Mouse (Mus musculus) limb, embryonic 12.5 days (tissue): Measurements from ENCODE around the gene Iqgap2. TPM values are rescaled to one million over a fixed set of nuclear protein-coding genes. Genes with fewer than 3 reads are reported as not detected.

Source experiments
- ATAC-seq: fragments of 200-750 bp; cut with Nextera tagmentation; 2 replicates; pipeline ENCODE4 v1.8.0; 2017; ENCODE audit warnings: low read depth, moderate TSS enrichment; ENCODE audit not compliant: insufficient number of reproducible peaks, insufficient read depth, low FRiP score, low TSS enrichment
- H3K27ac ChIP-seq: fragments of 300-500 bp; sonication (generic); 2 replicates; pipeline ENCODE4 v1.5.1; 2016; ENCODE audit warnings: mild to moderate bottlenecking, moderate library complexity
- H3K27me3 ChIP-seq: fragments of 300-500 bp; sonication (generic); 2 replicates; pipeline ENCODE4 v1.6.1; 2016; ENCODE audit warnings: mild to moderate bottlenecking, moderate library complexity
- H3K36me3 ChIP-seq: fragments of 300-500 bp; sonication (generic); 2 replicates; pipeline ENCODE4 v1.6.1; 2016; ENCODE audit warnings: mild to moderate bottlenecking, moderate library complexity
- H3K4me1 ChIP-seq: fragments of 300-500 bp; sonication (generic); replicated peaks from 2 replicates; pipeline ENCODE4 v1.6.1; 2016
- H3K4me2 ChIP-seq: fragments of 300-500 bp; sonication (generic); 2 replicates; pipeline ENCODE4 v1.6.1; 2016; ENCODE audit warnings: mild to moderate bottlenecking, moderate library complexity
- H3K4me3 ChIP-seq: fragments of 300-500 bp; sonication (generic); replicated peaks from 2 replicates; pipeline ENCODE4 v1.5.1; 2016; ENCODE audit warnings: mild to moderate bottlenecking
- H3K9ac ChIP-seq: fragments of 300-500 bp; sonication (generic); replicated peaks from 2 replicates; pipeline ENCODE4 v1.6.1; 2016; ENCODE audit warnings: mild to moderate bottlenecking, moderate library complexity
- H3K9me3 ChIP-seq: fragments of 300-500 bp; sonication (generic); 2 replicates; pipeline ENCODE4 v1.6.1; 2016; ENCODE audit warnings: mild to moderate bottlenecking, moderate library complexity
- WGBS: fragments of 180-500 bp; shearing (Covaris S2); methylation state at CpG from one replicate; pipeline ENCODE4 v1.1.7; 2016; 5-methylcytosine and 5-hydroxymethylcytosine counted together
- polyA plus RNA-seq: library from polyadenylated mRNA; unstranded; fragments of >200 nt; fragmentation: Nextera tagmentation; extraction: Ambion mirVana; gene quantifications from 2 replicates; pipeline ENCODE4 v1.2.1, GENCODE M21; 2016

Gene Iqgap2
- polyA plus RNA-seq, 1 experiment from 2014 or later, result 12.1 TPM

DNA sequence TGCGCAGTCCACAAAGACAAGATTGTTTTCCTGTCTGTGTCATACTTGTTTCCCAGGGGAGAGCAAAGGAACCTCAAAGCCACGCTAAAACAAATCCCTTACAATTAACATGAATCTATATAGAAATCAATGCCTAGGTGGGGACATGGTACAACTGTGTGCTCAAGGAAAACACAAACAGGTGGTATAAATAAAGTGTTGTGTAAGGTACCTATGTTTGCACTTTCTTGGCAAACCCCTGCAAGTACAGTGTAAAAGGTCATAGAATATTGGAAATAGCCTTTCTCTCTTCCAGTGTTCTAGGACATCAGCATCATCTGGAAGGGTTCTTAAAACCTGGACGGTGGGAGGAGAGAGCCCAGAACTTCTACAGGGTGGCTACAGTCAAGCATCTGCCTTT, 7.3 kb downstream of the Iqgap2 start:
- no peak overlapping the region for H3K4me2 ChIP-seq
- H3K4me3 ChIP-seq, result no peak overlapping the region
- H3K9ac ChIP-seq, result no peak overlapping the region
- H3K4me1 ChIP-seq, result peaks cover 24% of the 10 kb centered on the region
- peaks cover 4% of the 10 kb centered on the region; the same call in 1 of the 2 replicates for H3K36me3 ChIP-seq
- no peaks in the 10 kb centered on the region for H3K27me3 ChIP-seq
- H3K27ac ChIP-seq, result no peak overlapping the region
- ATAC-seq, result no peak
- H3K9me3 ChIP-seq, result no peaks in the 10 kb centered on the region
- WGBS, result 89% methylated on average over 3 of the region's 3 CpGs

DNA sequence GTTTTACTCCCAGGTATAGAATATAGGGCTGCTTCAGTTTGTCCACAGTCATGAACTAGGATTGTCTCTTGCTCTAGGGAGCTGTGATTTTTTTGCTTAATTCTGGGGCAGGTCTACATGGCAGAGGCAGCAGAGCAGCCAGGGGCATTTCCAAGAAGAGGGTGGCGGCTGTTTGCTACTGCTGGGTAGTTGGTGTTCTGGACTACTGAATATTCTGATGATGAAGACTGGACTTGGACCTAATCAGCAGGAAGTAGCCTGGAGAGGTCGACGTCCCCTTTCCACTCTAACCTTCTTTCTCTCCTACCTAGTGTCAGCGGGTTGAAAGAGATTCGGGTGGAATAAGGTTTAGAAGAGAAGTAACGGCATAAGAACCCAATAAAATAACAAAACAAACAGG, 9.7 kb downstream of the Iqgap2 start:
- Histone ChIP-seq H3K4me3 (no peak overlapping the region), H3K36me3 (peaks cover 4% of the 10 kb centered on the region; the same call in 1 of the 2 replicates), H3K9me3 (no peaks in the 10 kb centered on the region), H3K4me1 (peaks cover 21% of the 10 kb centered on the region), H3K9ac (no peak overlapping the region), H3K27ac (no peak overlapping the region), H3K4me2 (no peak overlapping the region), H3K27me3 (no peaks in the 10 kb centered on the region)
- 77% methylated on average over 6 of the region's 6 CpGs for WGBS
- ATAC-seq, result no peak

DNA sequence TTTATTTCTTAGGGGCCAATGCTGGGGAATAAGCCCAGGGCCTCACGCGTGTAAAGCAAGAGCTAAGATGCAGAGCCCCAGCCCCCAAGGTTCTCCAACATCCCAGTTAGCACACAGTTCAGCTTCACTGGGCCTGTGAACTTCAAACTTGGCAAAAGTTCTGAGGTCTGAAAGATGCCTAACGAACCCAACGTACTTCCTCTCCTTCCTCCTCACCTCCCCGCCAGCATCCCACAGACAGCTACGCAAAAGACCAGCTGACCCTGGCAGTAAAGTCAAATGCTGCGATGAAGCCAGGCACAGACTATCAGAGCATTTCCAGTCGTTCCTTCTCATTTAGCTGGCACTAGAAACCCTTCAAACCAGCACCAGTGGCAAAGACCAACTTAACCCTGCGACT, 10.3 kb downstream of the Iqgap2 start:
- WGBS, result 75% methylated on average over 9 of the region's 9 CpGs
- H3K4me1 ChIP-seq, result peaks cover 21% of the 10 kb centered on the region
- H3K27me3 ChIP-seq, result no peaks in the 10 kb centered on the region
- H3K27ac ChIP-seq, result no peak overlapping the region
- ATAC-seq, result no peak
- no peaks in the 10 kb centered on the region for H3K9me3 ChIP-seq
- H3K9ac ChIP-seq, result no peak overlapping the region
- no peaks in the 10 kb centered on the region for H3K36me3 ChIP-seq
- H3K4me3 ChIP-seq, result no peak overlapping the region
- no peak overlapping the region for H3K4me2 ChIP-seq

DNA sequence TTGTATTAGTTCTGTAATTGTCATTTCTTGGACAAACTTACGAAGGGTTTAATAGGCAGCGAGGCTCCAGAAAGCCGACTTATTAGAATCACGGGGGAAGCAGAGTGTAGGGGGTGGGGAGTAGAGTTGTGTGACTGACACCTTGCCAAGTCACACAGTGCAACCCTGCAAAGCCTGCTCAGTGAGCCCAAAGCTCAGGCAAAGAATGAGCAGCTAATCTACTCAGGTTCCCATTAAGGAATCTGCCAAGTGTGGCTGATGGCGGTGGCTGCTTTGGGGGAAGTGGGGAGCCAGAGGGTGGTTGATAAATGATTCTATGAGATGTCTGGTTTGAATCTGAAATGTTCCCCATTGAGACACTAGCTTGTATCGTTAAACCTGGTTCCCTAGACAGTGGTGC, 11.1 kb downstream of the Iqgap2 start:
- Histone ChIP-seq H3K9me3 (no peaks in the 10 kb centered on the region), H3K9ac (no peak overlapping the region), H3K4me3 (no peak overlapping the region), H3K4me1 (peaks cover 21% of the 10 kb centered on the region), H3K36me3 (no peaks in the 10 kb centered on the region), H3K27me3 (no peaks in the 10 kb centered on the region), H3K27ac (no peak overlapping the region), H3K4me2 (no peak overlapping the region)
- 54% methylated on average over 6 of the region's 6 CpGs for WGBS
- no peak for ATAC-seq

DNA sequence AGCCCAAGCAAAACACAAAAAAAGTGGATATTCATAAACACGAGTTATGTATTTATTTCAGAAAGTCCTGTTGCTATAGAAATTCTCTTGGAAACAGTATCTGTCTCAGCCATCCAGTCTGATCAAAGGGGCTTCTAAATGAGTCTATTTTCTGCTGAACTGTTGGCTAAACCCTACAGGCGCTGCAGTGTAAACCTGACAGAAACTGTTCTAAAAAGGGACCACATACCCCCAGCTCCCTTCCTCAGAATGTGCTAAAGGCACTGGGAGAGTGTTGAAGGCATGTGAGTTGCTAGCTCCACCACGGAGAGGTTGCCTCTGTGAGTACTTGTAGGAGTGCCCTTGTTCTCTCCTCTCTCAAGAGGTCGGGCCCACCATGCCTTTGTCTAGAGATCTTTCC, 19.7 kb downstream of the Iqgap2 start:
- H3K9ac ChIP-seq, result no peak overlapping the region
- no peak overlapping the region for H3K4me3 ChIP-seq
- ATAC-seq, result no peak
- no peaks in the 10 kb centered on the region for H3K9me3 ChIP-seq
- peaks cover 28% of the 10 kb centered on the region for H3K4me1 ChIP-seq
- no peak overlapping the region for H3K27ac ChIP-seq
- no peaks in the 10 kb centered on the region for H3K36me3 ChIP-seq
- 76% methylated on average over 4 of the region's 4 CpGs for WGBS
- no peak overlapping the region for H3K4me2 ChIP-seq
- H3K27me3 ChIP-seq, result no peaks in the 10 kb centered on the region

DNA sequence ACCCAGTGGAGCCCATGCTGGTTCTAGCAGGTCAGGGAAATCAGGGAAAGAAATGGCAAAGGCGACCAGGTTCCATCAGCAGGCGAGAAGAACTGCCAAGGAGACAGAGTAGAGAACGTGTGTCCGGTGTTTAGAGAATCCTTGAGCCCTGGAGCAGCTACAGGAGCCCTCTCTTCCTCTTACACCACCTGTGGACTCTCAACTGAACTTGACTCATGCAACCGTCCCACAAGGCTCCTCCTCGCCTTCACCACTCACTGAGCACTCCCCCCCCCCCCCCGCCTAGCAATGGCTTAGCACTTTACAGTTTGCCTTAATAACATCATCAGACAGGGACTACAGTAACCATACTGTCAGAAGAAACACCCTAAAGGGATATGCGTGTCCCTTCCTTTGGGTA, 21.1 kb downstream of the Iqgap2 start:
- Histone ChIP-seq H3K27me3 (no peaks in the 10 kb centered on the region), H3K9ac (no peak overlapping the region), H3K9me3 (no peaks in the 10 kb centered on the region), H3K36me3 (no peaks in the 10 kb centered on the region), H3K4me2 (no peak overlapping the region), H3K27ac (no peak overlapping the region), H3K4me1 (peaks cover 28% of the 10 kb centered on the region), H3K4me3 (no peak overlapping the region)
- no peak for ATAC-seq
- WGBS, result 80% methylated on average over 8 of the region's 8 CpGs

DNA sequence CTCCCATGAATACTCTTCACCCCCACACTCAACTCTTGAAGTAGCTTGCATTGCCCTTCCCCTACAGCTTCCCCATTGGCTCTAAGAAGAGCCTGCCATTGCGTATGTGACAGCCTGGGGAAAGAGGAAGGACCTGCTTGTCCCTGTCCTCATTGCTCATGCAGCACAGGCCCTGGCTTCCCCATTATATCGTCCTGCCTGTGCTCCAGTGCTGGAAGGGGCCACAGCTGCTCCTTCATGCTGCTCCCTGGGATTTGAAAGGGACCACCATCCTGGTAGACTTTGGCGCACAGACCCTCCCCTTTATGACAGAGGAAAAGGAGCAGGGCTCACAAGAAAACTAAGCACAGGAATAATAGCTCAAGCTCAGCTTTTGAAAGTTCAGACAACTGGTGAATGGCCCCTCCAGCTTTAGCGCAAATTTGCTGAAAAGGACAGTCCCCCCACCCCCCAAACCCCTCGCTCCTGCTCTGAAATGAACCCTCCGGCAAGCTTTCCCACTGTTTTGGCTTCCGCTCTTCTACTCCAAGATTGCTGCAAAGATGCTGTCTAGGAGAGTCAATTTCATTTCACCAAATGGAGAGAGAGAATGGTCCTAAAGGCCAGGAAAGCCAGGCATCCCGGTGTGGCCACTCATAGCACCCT, 22.7 kb downstream of the Iqgap2 start:
- no peaks in the 10 kb centered on the region for H3K36me3 ChIP-seq
- H3K27ac ChIP-seq, result no peak overlapping the region
- no peaks in the 10 kb centered on the region for H3K27me3 ChIP-seq
- no peak overlapping the region for H3K9ac ChIP-seq
- no peaks in the 10 kb centered on the region for H3K9me3 ChIP-seq
- H3K4me2 ChIP-seq, result no peak overlapping the region
- peaks cover 28% of the 10 kb centered on the region for H3K4me1 ChIP-seq
- 73% methylated on average over 8 of the region's 8 CpGs for WGBS
- no peak for ATAC-seq
- no peak overlapping the region for H3K4me3 ChIP-seq

DNA sequence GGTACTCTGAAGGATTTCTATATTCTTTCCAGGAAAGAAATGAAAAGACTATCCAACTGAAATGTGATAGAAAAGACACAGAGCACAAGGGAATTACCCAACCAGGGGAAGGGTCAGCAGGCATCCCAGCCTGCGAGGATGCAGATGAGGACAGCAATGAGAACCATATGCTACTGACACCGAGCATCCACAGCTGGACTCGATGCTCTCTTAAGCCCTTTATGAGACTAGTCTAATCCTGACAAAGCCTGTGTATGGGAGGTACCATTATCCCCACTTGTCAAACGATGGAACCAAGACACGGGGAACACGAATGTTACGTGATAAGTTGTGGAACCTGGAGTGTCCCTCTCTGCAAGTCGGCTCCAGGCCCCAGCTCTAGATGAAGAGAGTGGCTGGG, 29.5 kb downstream of the Iqgap2 start:
- Histone ChIP-seq H3K27ac (no peak overlapping the region), H3K9me3 (no peaks in the 10 kb centered on the region), H3K9ac (no peak overlapping the region), H3K36me3 (no peaks in the 10 kb centered on the region), H3K4me2 (no peak overlapping the region), H3K27me3 (no peaks in the 10 kb centered on the region), H3K4me1 (peaks cover 21% of the 10 kb centered on the region), H3K4me3 (no peak overlapping the region)
- WGBS, result 43% methylated on average over 8 of the region's 8 CpGs
- ATAC-seq, result no peak

DNA sequence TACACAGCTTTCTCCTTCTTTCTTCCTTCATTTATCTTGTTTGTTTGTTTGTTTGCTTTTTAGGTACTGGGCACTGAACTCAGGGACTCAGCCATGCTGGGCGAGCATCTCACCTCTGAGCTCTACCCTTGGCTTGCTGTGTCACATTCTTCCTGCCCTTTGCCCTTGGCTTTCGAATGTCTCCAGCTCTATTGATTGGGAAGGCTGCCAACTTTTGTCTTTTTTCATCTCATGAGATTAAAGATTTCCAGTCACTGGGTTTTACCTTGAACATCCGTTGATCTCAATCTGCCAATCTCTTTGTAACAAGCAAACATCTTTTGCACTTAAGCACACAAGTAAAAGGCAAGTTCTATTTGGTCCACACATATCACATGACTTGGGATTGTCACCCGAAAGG, 32.5 kb downstream of the Iqgap2 start:
- peaks cover 21% of the 10 kb centered on the region for H3K4me1 ChIP-seq
- no peak overlapping the region for H3K9ac ChIP-seq
- H3K4me2 ChIP-seq, result no peak overlapping the region
- no peak for ATAC-seq
- WGBS, result 89% methylated on average over 4 of the region's 4 CpGs
- no peak overlapping the region for H3K27ac ChIP-seq
- H3K4me3 ChIP-seq, result no peak overlapping the region
- H3K9me3 ChIP-seq, result no peaks in the 10 kb centered on the region
- no peaks in the 10 kb centered on the region for H3K27me3 ChIP-seq
- no peaks in the 10 kb centered on the region for H3K36me3 ChIP-seq

DNA sequence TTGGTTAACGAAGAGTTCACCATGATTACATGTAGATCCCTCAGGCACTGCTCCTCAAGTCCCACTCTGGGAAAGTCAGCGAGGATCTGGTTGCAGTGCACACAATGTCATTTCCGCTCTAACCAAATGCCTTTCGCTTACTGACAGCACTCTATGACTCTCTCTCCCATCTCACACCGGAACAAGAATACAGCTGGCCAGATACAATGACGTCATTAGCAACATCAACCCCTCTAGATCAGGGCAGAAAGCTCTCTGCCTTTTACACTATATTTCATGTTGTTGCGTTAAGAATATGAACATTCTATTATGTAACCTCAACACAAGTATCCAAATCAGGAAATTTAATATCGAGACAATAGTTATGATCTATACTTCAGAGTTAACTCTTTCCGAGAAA, 32.9 kb downstream of the Iqgap2 start:
- H3K9ac ChIP-seq, result no peak overlapping the region

DNA sequence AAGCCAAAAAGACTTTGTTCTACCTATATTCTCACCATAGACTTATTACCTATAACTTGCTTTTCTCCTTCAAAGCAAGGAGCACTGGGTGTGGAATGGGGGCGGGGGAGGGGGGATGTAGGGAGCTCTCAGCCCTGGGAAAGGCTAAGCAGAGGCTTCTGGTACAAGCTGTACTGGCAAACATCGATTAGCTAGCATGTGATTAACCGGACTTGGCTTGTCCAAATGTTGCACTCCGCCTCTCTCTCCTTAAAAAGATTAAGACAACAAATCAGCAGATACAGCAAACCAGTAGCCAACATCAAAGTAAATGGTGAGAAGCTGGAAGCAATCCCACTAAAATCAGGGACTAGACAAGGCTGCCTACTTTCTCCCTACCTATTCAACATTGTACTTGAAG, 36.2 kb downstream of the Iqgap2 start:
- WGBS, result 91% methylated on average over 4 of the region's 4 CpGs
- Histone ChIP-seq H3K9me3 (no peaks in the 10 kb centered on the region), H3K36me3 (no peaks in the 10 kb centered on the region), H3K27ac (no peak overlapping the region), H3K27me3 (no peaks in the 10 kb centered on the region), H3K4me2 (no peak overlapping the region), H3K9ac (no peak overlapping the region), H3K4me1 (peaks cover 11% of the 10 kb centered on the region), H3K4me3 (no peak overlapping the region)
- no peak for ATAC-seq

More for the DNA sequence above, 32.9 kb downstream of the Iqgap2 start:
- WGBS, result 85% methylated on average over 9 of the region's 9 CpGs
- no peak for ATAC-seq
- Histone ChIP-seq H3K36me3 (no peaks in the 10 kb centered on the region), H3K27me3 (no peaks in the 10 kb centered on the region), H3K4me1 (peaks cover 21% of the 10 kb centered on the region), H3K27ac (no peak overlapping the region), H3K4me3 (no peak overlapping the region), H3K9me3 (no peaks in the 10 kb centered on the region), H3K4me2 (no peak overlapping the region)

DNA sequence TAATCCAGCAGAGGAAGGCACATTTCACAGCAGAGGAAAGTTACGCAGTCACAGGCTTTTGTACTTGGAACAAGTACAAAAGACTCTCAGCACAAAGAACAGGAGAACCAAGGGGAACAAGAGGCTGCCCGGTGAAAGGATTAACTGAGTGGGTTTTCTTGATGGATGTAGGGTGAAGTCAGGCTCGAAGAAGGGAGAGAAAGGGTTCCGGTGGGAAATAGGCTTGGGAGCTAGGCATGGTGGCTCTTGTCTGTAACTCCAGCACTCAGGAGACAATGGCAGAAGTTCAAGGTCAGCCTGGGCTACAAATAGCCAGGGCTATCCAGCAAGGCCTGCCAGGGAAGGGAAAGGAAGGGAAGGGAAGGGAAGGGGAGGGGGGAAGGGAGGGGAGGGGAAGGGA, 40.1 kb downstream of the Iqgap2 start:
- WGBS, result 83% methylated on average over 4 of the region's 4 CpGs
- no peak for ATAC-seq
- H3K27ac ChIP-seq, result no peak overlapping the region

More for the DNA sequence above, 40.1 kb downstream of the Iqgap2 start:
- no peak overlapping the region for H3K9ac ChIP-seq
- H3K4me2 ChIP-seq, result no peak overlapping the region
- no peaks in the 10 kb centered on the region for H3K27me3 ChIP-seq
- H3K36me3 ChIP-seq, result no peaks in the 10 kb centered on the region
- H3K4me1 ChIP-seq, result peaks cover 21% of the 10 kb centered on the region
- no peak overlapping the region for H3K4me3 ChIP-seq
- H3K9me3 ChIP-seq, result no peaks in the 10 kb centered on the region
